Mouse (Mus musculus) stomach, embryonic 15.5 days (tissue): ENCODE results near the gene Frmd4b. TPM values are rescaled to one million over a fixed set of nuclear protein-coding genes. Genes with fewer than 3 reads are reported as not detected.

Experiments used
- ATAC-seq: fragments of 200-750 bp; cut with Nextera tagmentation; 2 replicates; pipeline ENCODE4 v1.8.0; 2017; ENCODE audit warnings: low read depth, moderate number of reproducible peaks, moderate TSS enrichment; ENCODE audit not compliant: insufficient read depth, low FRiP score
- H3K27ac ChIP-seq: fragments of 300-500 bp; sonication (generic); 2 replicates; pipeline ENCODE4 v1.5.1; 2015; ENCODE audit warnings: mild to moderate bottlenecking, inconsistent platforms
- H3K27me3 ChIP-seq: fragments of 300-500 bp; sonication (generic); replicated peaks from 2 replicates; pipeline ENCODE4 v1.6.1; 2015; ENCODE audit warnings: inconsistent platforms
- H3K36me3 ChIP-seq: fragments of 300-500 bp; sonication (generic); 2 replicates; pipeline ENCODE4 v1.6.1; 2015; ENCODE audit warnings: inconsistent platforms
- H3K4me1 ChIP-seq: fragments of 300-500 bp; sonication (generic); 2 replicates; pipeline ENCODE4 v1.6.1; 2015; ENCODE audit warnings: inconsistent platforms
- H3K4me2 ChIP-seq: fragments of 300-500 bp; sonication (generic); 2 replicates; pipeline ENCODE4 v1.6.1; 2015; ENCODE audit warnings: mild to moderate bottlenecking, inconsistent platforms
- H3K4me3 ChIP-seq: fragments of 300-500 bp; sonication (generic); replicated peaks from 2 replicates; pipeline ENCODE4 v1.5.1; 2015; ENCODE audit warnings: inconsistent platforms
- H3K9ac ChIP-seq: fragments of 300-500 bp; sonication (generic); 2 replicates; pipeline ENCODE4 v1.6.1; 2015; ENCODE audit warnings: inconsistent platforms
- H3K9me3 ChIP-seq: fragments of 300-500 bp; sonication (generic); 2 replicates; pipeline ENCODE4 v1.6.1; 2016; ENCODE audit warnings: inconsistent platforms
- WGBS: fragments of 180-500 bp; shearing (Covaris S2); methylation state at CpG from one replicate; pipeline ENCODE4 v1.1.7; 2015; 5-methylcytosine and 5-hydroxymethylcytosine counted together
- polyA plus RNA-seq: library from polyadenylated mRNA; unstranded; fragments of >200 nt; fragmentation: Nextera tagmentation; extraction: Ambion mirVana; gene quantifications from 2 replicates; pipeline ENCODE4 v1.2.1, GENCODE M21; 2015

Gene Frmd4b
- polyA plus RNA-seq, 1 experiment from 2014 or later = 14.6 TPM

DNA sequence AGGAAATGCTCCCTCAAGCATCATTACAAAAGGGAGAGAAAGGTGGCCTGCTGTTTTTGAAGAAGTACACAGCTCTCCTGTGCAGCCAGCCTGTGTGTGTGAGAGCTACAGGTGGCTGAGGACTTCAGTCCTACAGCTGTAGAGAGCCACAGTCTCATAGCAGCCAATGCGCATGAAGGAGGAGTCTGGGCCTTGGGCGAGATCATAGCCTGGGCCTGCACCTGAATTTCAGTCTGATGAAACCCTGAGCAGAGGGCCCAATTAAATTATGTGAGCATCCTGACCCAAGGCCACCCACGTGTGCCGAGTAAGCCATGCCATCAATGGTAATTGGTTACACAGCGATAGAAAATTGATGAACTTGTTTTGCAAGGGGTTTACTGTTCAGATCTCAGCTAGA lies 100.4 kb downstream of the Frmd4b start:
- H3K9me3 ChIP-seq = no peaks in the 10 kb centered on the region
- no peaks in the 10 kb centered on the region for H3K36me3 ChIP-seq
- no peak for ATAC-seq
- no peak overlapping the region for H3K4me3 ChIP-seq
- H3K27ac ChIP-seq = no peak overlapping the region
- WGBS = 78% methylated on average over 5 of the region's 5 CpGs
- H3K27me3 ChIP-seq = no peaks in the 10 kb centered on the region
- no peak overlapping the region for H3K9ac ChIP-seq
- no peak overlapping the region for H3K4me2 ChIP-seq
- no peaks in the 10 kb centered on the region for H3K4me1 ChIP-seq

DNA sequence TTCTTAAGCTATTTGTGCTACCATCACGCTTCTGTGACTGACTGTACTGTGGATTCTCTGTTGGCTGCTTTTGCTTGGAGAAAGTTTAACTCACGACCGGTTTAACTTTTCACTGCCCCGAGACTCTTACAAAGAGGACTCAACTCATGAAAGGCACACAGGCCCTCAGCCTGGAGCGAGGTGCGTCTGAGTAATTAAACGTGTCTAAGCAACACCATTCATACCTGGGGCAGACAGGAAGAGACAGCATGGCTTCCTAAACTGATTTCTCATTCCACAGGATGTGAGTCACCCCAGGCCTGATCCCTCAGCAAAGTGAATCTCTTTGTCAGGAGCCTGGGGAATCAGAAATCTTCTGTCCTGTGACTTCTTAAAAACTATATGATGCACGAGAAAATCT lies 106.6 kb downstream of the Frmd4b start:
- ATAC-seq = no peak
- H3K9ac ChIP-seq = no peak overlapping the region
- H3K9me3 ChIP-seq = no peaks in the 10 kb centered on the region
- no peak overlapping the region for H3K4me3 ChIP-seq
- no peak overlapping the region for H3K27ac ChIP-seq
- H3K36me3 ChIP-seq = no peaks in the 10 kb centered on the region
- no peaks in the 10 kb centered on the region for H3K27me3 ChIP-seq
- 49% methylated on average over 8 of the region's 8 CpGs for WGBS
- peaks cover 4% of the 10 kb centered on the region; the same call in 1 of the 2 replicates for H3K4me1 ChIP-seq
- no peak overlapping the region for H3K4me2 ChIP-seq

DNA sequence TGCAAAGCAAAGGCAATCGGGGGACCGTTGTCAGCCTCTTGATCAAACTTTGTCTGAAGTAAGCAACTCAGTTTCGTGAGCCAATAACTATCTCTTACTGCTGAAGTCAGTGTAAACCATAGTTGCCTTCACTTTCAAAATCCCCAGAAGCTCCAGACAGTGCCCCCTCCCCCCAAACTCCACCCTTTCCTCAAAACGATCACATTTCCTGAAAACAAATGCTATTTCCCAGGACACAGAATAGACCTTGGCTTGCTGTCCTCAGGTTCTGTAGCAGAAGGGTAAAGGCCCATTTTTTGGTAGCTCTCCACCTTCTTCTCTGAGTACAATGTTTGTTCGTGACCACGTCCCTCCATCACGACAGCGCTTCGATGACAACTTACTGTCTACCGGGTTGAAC lies 107.9 kb downstream of the Frmd4b start:
- Histone ChIP-seq H3K36me3 (no peaks in the 10 kb centered on the region), H3K9me3 (no peaks in the 10 kb centered on the region), H3K27me3 (no peaks in the 10 kb centered on the region), H3K27ac (no peak overlapping the region), H3K4me1 (peaks cover 4% of the 10 kb centered on the region; the same call in 1 of the 2 replicates), H3K4me3 (no peak overlapping the region), H3K9ac (no peak overlapping the region), H3K4me2 (no peak overlapping the region)
- 83% methylated on average over 10 of the region's 10 CpGs for WGBS
- ATAC-seq = no peak

DNA sequence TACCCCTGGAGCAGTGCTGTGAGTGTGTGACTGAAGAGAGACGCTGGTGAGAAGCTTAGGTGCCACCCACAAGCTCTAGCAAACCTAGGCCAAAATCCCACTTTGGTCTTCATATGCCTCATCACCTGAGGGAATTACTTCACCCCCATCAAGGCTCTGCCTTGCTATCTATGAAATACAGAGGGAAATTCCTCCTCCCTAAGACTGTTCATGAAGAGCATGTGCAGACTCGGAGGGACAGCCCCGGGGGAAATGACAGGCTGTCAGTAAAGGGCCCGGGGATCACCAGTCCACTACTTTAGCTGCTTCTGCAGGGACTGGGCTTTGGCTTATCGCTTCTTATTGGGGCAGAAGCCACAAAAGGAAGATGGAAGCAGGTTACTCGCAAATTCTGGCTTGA lies 108.9 kb downstream of the Frmd4b start:
- no peak overlapping the region for H3K4me2 ChIP-seq
- no peak for ATAC-seq
- no peak overlapping the region for H3K9ac ChIP-seq
- no peaks in the 10 kb centered on the region for H3K36me3 ChIP-seq
- no peak overlapping the region for H3K4me3 ChIP-seq
- no peaks in the 10 kb centered on the region for H3K9me3 ChIP-seq
- H3K4me1 ChIP-seq = peaks cover 4% of the 10 kb centered on the region; the same call in 1 of the 2 replicates
- no peak overlapping the region for H3K27ac ChIP-seq
- H3K27me3 ChIP-seq = no peaks in the 10 kb centered on the region
- 85% methylated on average over 6 of the region's 6 CpGs for WGBS

DNA sequence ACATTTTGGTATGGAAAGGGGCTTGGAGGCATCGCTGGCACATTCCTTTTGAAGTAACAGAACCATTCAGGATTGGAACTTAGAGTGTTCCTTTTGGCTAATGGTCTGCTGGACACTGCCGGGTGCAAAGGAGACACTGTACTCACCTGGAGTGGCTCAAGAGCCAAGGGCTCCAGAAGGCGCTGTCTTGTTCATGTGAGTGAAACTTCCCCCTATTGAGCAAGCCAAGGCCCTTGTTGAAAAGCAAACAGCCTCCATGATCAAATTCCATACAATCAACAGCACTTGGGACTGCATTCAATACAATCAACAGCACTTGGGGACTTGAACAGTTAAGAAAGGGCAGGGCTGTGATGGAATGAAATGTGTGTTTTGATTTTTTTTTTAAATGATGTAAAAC lies 109.4 kb downstream of the Frmd4b start:
- Histone ChIP-seq H3K4me2 (no peak overlapping the region), H3K36me3 (no peaks in the 10 kb centered on the region), H3K9ac (no peak overlapping the region), H3K27me3 (no peaks in the 10 kb centered on the region), H3K4me1 (peaks cover 4% of the 10 kb centered on the region; the same call in 1 of the 2 replicates), H3K27ac (no peak overlapping the region), H3K4me3 (no peak overlapping the region), H3K9me3 (no peaks in the 10 kb centered on the region)
- 90% methylated on average over 3 of the region's 3 CpGs for WGBS
- ATAC-seq = no peak

DNA sequence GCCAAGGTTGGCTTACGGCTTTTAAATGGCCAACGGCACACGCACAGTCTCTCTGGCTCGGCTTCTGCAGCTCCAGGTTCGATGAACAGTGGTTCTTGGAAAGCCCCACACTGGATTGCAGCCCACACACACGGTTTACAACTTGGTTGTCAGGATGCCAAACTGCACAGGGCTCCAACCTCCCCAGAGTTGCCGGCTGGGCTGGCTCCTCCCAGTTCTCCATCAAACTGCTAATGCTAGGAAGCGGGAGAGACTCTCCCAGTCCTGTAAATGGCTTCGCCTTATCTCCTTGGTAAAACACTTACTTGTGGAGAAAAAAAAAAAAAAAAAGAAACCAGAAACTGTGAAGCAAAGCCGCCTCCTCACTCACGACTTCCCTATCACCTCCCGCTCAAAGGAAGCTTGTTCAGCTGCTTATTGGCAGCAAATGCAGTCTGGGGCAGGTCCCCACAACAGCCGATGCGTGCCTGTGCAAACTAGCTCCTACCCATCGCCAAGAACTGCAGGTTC lies 111.1 kb downstream of the Frmd4b start:
- peaks cover 4% of the 10 kb centered on the region; the same call in 1 of the 2 replicates for H3K4me1 ChIP-seq
- no peaks in the 10 kb centered on the region for H3K27me3 ChIP-seq
- H3K9ac ChIP-seq = no peak overlapping the region
- whole genome bisulfite sequencing = 15% methylated on average over 15 of the region's 15 CpGs
- no peaks in the 10 kb centered on the region for H3K9me3 ChIP-seq
- peak; percentile 79 for ATAC-seq
- no peak overlapping the region for H3K27ac ChIP-seq
- peak overlapping the region; percentile 17 for H3K4me2 ChIP-seq
- no peaks in the 10 kb centered on the region for H3K36me3 ChIP-seq
- no peak overlapping the region for H3K4me3 ChIP-seq

DNA sequence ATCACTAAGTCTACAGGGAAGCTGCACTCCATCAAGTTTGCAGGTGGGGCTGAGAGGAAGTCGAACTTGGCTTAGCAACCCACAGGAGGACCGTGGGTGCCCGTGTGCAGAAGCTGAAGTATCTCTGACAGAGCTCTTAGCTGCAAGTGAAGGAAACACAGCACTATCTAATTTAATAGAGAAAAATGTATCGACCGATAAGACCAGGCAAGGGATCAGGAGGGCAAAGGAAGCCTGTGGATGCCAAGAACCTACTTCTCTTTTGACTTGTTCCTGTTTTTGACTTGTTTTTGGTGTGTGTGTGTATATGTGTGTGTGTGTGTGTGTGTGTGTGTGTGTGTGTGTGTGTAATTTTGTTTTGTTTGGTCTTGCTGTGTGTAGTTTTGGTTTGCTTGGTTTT lies 112.7 kb downstream of the Frmd4b start:
- Histone ChIP-seq H3K27me3 (no peaks in the 10 kb centered on the region), H3K36me3 (no peaks in the 10 kb centered on the region), H3K27ac (no peak overlapping the region), H3K4me3 (no peak overlapping the region), H3K4me2 (no peak overlapping the region), H3K9me3 (no peaks in the 10 kb centered on the region), H3K4me1 (peaks cover 4% of the 10 kb centered on the region; the same call in 1 of the 2 replicates), H3K9ac (no peak overlapping the region)
- 70% methylated on average over 5 of the region's 5 CpGs for WGBS
- ATAC-seq = no peak

DNA sequence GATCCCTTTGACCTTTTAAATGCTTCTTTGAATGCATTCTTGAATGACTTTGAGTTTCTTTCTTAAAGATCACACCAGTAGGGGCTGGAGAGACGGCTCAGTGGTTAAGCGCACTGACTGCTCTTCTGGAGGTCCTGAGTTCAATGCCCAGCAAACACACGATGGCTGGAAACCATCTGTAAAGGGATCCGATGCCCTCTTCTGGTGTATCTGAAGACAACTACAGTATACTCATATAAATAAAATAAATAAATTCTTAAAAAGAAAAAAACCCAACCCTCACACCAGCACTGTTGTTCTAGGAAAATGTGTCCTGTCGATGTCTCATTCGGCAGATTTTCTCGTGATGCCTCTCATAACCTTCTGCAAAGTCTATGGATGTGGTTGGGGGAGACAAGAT lies 116.3 kb downstream of the Frmd4b start:
- H3K4me3 ChIP-seq = no peak overlapping the region
- no peak overlapping the region for H3K27ac ChIP-seq
- no peak overlapping the region for H3K9ac ChIP-seq
- no peak for ATAC-seq
- WGBS = 85% methylated on average over 7 of the region's 7 CpGs
- H3K27me3 ChIP-seq = no peaks in the 10 kb centered on the region
- H3K4me1 ChIP-seq = no peaks in the 10 kb centered on the region
- H3K36me3 ChIP-seq = no peaks in the 10 kb centered on the region
- H3K9me3 ChIP-seq = no peaks in the 10 kb centered on the region
- H3K4me2 ChIP-seq = no peak overlapping the region

DNA sequence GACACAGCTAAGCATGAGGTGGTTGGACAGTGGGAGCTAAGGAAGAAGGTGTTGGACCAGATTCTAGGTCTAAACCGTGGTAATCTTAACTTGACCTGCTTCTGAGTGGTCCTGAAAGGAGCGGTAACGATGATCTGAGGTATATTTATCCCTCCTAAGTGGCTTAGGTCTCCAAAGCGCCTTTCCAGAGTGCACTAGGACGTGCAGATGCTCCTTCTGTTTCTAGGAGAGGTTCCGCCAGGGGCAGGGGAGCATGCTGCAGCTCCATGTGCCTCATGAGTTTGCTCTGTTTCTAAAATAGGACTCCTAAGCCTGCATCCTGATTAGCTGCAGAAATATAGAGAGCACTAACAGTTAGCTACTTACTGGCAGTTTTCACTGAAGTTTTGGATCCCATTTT lies 117.1 kb downstream of the Frmd4b start:
- 78% methylated on average over 6 of the region's 6 CpGs for WGBS

DNA sequence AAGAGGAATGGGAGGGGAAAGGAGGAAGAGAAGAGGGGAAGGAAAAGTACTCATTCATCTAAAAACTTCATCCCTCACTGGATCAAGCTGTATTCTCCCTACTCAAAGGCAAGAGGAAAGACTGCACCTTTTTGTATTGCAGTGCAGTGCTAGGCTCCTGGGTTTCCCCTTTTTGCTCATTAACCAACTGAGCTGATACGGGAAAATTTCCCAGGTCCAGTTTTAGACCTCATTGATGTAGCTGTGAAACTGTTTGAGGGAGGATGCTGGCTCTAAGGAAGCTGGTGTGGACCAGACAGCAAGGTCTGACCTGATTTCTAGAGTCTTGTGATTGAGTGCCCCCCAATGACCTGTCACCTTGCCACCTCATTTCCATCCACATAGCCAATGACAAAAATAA lies 121.3 kb downstream of the Frmd4b start:
- H3K9me3 ChIP-seq = no peaks in the 10 kb centered on the region
- no peak overlapping the region for H3K4me2 ChIP-seq
- H3K9ac ChIP-seq = no peak overlapping the region
- H3K36me3 ChIP-seq = no peaks in the 10 kb centered on the region
- no peak for ATAC-seq
- no peak overlapping the region for H3K4me3 ChIP-seq
- no peaks in the 10 kb centered on the region for H3K27me3 ChIP-seq
- H3K27ac ChIP-seq = no peak overlapping the region
- H3K4me1 ChIP-seq = no peaks in the 10 kb centered on the region
- 88% methylated on average over 1 of the region's 1 CpGs for WGBS

More for the DNA sequence above, 117.1 kb downstream of the Frmd4b start:
- H3K36me3 ChIP-seq = no peaks in the 10 kb centered on the region
- no peak overlapping the region for H3K27ac ChIP-seq
- no peaks in the 10 kb centered on the region for H3K9me3 ChIP-seq
- no peak overlapping the region for H3K4me2 ChIP-seq
- no peaks in the 10 kb centered on the region for H3K4me1 ChIP-seq
- ATAC-seq = no peak
- no peak overlapping the region for H3K4me3 ChIP-seq
- no peak overlapping the region for H3K9ac ChIP-seq
- no peaks in the 10 kb centered on the region for H3K27me3 ChIP-seq

DNA sequence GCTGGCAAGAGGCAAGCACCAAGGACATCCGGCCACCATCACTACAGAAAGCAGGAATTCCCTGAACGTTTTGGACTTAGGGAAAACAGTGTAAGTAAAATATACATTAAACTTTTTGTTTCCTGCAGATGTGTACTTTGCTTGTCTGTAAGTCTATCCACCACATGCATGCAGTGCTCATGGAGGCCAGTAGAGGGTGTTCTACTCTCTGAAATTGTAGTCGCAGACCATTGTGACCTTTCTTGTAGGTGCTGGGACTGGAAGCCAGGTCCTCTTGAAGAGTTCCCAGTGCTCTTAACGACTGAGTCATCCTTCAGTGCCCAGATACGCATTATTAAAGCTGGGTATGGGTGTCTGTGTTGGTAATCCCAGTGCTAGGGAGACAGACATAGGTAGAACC lies 126.3 kb downstream of the Frmd4b start:
- Histone ChIP-seq H3K4me3 (no peak overlapping the region), H3K9ac (no peak overlapping the region), H3K4me1 (peaks cover 17% of the 10 kb centered on the region), H3K9me3 (no peaks in the 10 kb centered on the region), H3K4me2 (no peak overlapping the region), H3K27me3 (peaks cover 6% of the 10 kb centered on the region; the same call in 1 of the 2 replicates), H3K27ac (no peak overlapping the region), H3K36me3 (no peaks in the 10 kb centered on the region)
- no peak for ATAC-seq
- 73% methylated on average over 5 of the region's 5 CpGs for WGBS

DNA sequence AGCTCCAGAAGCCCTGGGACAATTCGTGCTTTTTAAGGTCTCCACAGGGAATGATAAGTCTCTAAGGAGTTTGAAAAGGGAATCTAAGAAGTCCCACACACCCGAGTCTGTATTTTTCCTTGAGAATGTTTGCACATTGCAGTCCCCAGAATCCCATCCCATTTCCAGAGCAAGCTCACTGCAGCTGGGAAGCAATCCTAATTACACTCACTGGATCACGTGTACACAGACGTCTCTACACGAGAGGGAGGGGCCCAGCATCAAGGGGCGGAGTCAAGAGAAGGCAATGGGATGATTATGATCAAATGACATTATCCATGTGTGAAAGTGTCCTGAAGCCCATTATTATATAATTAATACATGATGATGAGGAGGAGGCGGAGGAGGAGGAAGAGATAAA lies 128.5 kb downstream of the Frmd4b start:
- no peak overlapping the region for H3K9ac ChIP-seq
- H3K4me2 ChIP-seq = no peak overlapping the region
- H3K9me3 ChIP-seq = no peaks in the 10 kb centered on the region
- H3K36me3 ChIP-seq = no peaks in the 10 kb centered on the region
- 29% methylated on average over 7 of the region's 7 CpGs for WGBS
- peaks cover 17% of the 10 kb centered on the region for H3K4me1 ChIP-seq
- no peak overlapping the region for H3K27ac ChIP-seq
- H3K4me3 ChIP-seq = no peak overlapping the region
- peaks cover 12% of the 10 kb centered on the region; the same call in 1 of the 2 replicates for H3K27me3 ChIP-seq
- ATAC-seq = 0 out of 2 replicates have a peak, but pooled peaks have one; percentile 25

DNA sequence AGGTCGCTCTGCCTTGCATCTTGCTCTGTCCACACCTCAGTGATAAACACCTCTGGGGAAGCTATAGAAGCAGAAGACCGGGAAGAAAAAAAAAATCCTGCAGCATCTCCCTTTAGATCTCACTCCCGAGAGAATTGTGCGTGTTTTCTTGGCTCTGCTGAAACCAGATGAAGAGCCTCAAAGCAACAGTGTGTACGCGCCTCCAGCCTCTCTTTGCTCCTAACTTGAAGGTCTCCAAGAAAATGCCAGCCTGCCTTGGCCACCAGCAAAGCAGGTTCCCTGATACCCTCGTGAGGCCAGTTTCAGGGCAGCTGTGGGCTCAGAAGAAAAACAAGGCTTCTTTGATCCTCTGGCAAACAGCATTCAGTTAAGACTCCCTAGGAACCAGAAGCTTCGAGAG lies 129.1 kb downstream of the Frmd4b start:
- no peaks in the 10 kb centered on the region for H3K9me3 ChIP-seq
- H3K4me3 ChIP-seq = no peak overlapping the region; the same call in 1 of the 2 replicates
- peak overlapping the region; percentile 96 for H3K4me2 ChIP-seq
- ATAC-seq = no peak
- peaks cover 17% of the 10 kb centered on the region for H3K4me1 ChIP-seq
- H3K9ac ChIP-seq = no peak overlapping the region
- H3K36me3 ChIP-seq = no peaks in the 10 kb centered on the region
- no peak overlapping the region for H3K27ac ChIP-seq
- peaks cover 12% of the 10 kb centered on the region; the same call in 1 of the 2 replicates for H3K27me3 ChIP-seq
- 27% methylated on average over 8 of the region's 8 CpGs for WGBS
